Mouse (Mus musculus) limb, embryonic 14.5 days (tissue): Measurements from ENCODE around the gene 1810010H24Rik. TPM values are rescaled to one million over a fixed set of nuclear protein-coding genes. Genes with fewer than 3 reads are reported as not detected.
"Not testable (repeated sequence)": the region's sequence is repeated elsewhere in the genome, so short reads cannot be mapped to it uniquely, and the experiment has no call there.

Source experiments
- ATAC-seq: fragments of 200-750 bp; cut with Nextera tagmentation; 2 replicates; pipeline ENCODE4 v1.8.0; 2017; ENCODE audit warnings: low read depth, moderate number of reproducible peaks, moderate TSS enrichment; ENCODE audit not compliant: low FRiP score
- DNase-seq: peaks from one replicate; pipeline ENCODE4 v3.0.0-alpha.2; 2015; ENCODE audit warnings: low spot score
- H3K27ac ChIP-seq: fragments of 300-500 bp; sonication (generic); replicated peaks from 2 replicates; pipeline ENCODE4 v1.5.1; 2014; ENCODE audit warnings: low read depth, mild to moderate bottlenecking, low read length, moderate library complexity, mixed read lengths
- H3K27me3 ChIP-seq: fragments of 300-500 bp; sonication (generic); 2 replicates; pipeline ENCODE4 v1.6.1; 2014; ENCODE audit warnings: low read length, mixed read lengths; ENCODE audit not compliant: control insufficient read depth, insufficient read depth
- H3K36me3 ChIP-seq: fragments of 300-500 bp; sonication (generic); 2 replicates; pipeline ENCODE4 v1.6.1; 2014; ENCODE audit warnings: mild to moderate bottlenecking, low read length, moderate library complexity, mixed read lengths; ENCODE audit not compliant: control insufficient read depth, insufficient read depth
- H3K4me1 ChIP-seq: fragments of 300-500 bp; sonication (generic); 2 replicates; pipeline ENCODE4 v1.6.1; 2014; ENCODE audit warnings: antibody characterized with exemption, low read length, mixed read lengths; ENCODE audit not compliant: control insufficient read depth, insufficient read depth
- H3K4me2 ChIP-seq: fragments of 300-500 bp; sonication (generic); replicated peaks from 2 replicates; pipeline ENCODE4 v1.6.1; 2014; ENCODE audit warnings: low read depth, mild to moderate bottlenecking, low read length, moderate library complexity; ENCODE audit not compliant: severe bottlenecking
- H3K4me3 ChIP-seq: fragments of 300-500 bp; sonication (generic); replicated peaks from 2 replicates; pipeline ENCODE4 v1.5.1; 2014; ENCODE audit warnings: low read length
- H3K9ac ChIP-seq: fragments of 300-500 bp; sonication (generic); 2 replicates; pipeline ENCODE4 v1.6.1; 2014; ENCODE audit warnings: mild to moderate bottlenecking, low read depth, low read length, moderate library complexity; ENCODE audit not compliant: severe bottlenecking
- H3K9me3 ChIP-seq: fragments of 300-500 bp; sonication (generic); 2 replicates; pipeline ENCODE4 v1.6.1; 2016; ENCODE audit warnings: low read length; ENCODE audit not compliant: control insufficient read depth
- POLR2A ChIP-seq: fragments of 200-500 bp; IDR thresholded peaks from 2 replicates; pipeline ENCODE4 v1.8.0; 2012; ENCODE audit warnings: inconsistent platforms, mild to moderate bottlenecking, moderate library complexity, borderline replicate concordance; ENCODE audit not compliant: insufficient read depth, insufficient read length; ENCODE audit errors: extremely low read depth
- WGBS: fragments of 180-500 bp; shearing (Covaris S2); extraction: QIAGEN DNeasy Blood & Tissue Kit; methylation state at CpG from one replicate; pipeline ENCODE4 v1.1.7; 2014; 5-methylcytosine and 5-hydroxymethylcytosine counted together
- polyA plus RNA-seq, 2 experiments: library from polyadenylated mRNA; depleted of rRNA in 1 of 2; stranded (reverse) in 1 of 2; unstranded in 1 of 2; fragments of >200 nt; fragmentation: Nextera tagmentation in 1 of 2; extraction: Ambion mirVana in 1 of 2; gene quantifications; 2 replicates each; pipeline versions ENCODE4 v1.2.1 to v1.2.3; 2012 to 2014

The 1810010H24Rik gene
- polyA plus RNA-seq, 2 experiments = 2.3 to 2.6 TPM

DNA sequence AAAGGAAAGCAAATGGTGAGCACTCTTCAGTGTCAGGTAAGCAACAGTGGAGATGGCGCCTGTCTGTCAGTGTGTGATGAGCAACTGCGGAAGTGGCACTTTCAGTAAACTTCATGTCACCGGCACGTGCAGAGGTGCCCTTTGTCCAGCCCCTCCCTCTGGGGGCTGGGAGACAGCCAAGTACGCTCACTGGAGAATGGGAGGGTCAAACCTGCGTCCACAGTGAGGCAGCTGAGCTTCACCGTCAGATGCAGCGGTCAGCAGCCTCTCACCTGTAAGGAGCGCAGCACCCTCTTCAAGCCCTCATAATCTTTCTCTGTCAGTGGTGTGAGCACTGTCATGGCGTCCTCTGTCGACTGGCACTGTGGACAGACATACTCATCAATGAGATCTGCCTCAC is 17.9 kb downstream of the 1810010H24Rik start:
- H3K36me3 ChIP-seq = peaks cover 91% of the 10 kb centered on the region
- no peaks in the 10 kb centered on the region for H3K9me3 ChIP-seq
- no peaks in the 10 kb centered on the region for H3K27me3 ChIP-seq
- 93% methylated on average over 11 of the region's 11 CpGs for WGBS
- no peak for TF ChIP-seq POLR2A
- H3K4me1 ChIP-seq = no peaks in the 10 kb centered on the region
- no peak overlapping the region for H3K4me3 ChIP-seq
- DNase-seq (no peak), ATAC-seq (no peak)
- H3K4me2 ChIP-seq = no peak overlapping the region
- no peak overlapping the region for H3K9ac ChIP-seq
- no peak overlapping the region for H3K27ac ChIP-seq

DNA sequence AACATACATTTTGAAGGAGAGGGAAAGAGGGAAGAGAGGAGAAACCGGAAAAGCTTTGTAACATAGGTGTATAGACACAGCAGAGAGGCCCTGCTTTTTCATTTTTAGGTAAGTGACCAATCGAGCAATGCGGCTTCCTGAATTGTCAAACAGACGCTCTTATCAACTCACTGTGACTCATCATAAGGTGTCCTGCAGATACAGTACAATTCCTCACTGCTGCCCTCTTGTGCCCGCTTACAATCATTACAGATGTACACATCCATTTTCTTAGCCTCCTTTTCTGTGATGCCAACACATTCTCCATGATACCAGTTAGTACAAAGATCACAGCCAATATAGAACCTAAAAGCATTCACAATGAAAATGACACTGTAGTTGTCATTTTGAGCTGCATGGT is 18.8 kb downstream of the 1810010H24Rik start:
- H3K27ac ChIP-seq = no peak overlapping the region
- H3K9ac ChIP-seq = no peak overlapping the region
- TF ChIP-seq POLR2A = no peak
- H3K4me2 ChIP-seq = no peak overlapping the region
- ATAC-seq = no peak
- H3K9me3 ChIP-seq = no peaks in the 10 kb centered on the region
- no peaks in the 10 kb centered on the region for H3K27me3 ChIP-seq
- H3K4me3 ChIP-seq = no peak overlapping the region
- peaks cover 82% of the 10 kb centered on the region for H3K36me3 ChIP-seq
- peak; percentile 84 for DNase-seq
- H3K4me1 ChIP-seq = no peaks in the 10 kb centered on the region
- WGBS = 61% methylated on average over 5 of the region's 5 CpGs

DNA sequence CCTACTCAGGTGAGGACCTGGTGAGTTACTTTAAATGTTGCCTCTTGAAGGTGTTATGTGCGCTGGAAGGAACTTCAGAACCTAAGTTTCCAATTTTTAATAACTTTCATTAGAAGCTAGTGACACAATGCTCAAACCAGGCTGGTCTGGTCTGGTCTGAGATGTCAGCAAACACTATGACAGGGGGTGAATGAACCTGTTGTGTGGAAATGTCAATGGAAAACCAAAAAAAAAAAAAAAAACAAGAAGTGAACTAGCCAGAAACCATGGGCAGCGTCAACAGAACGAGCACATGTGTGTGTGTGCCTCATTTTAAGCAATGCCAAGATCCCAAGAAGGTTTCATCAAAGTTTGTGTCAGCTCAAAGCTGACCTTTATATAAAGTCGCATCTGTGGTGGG is 20.1 kb downstream of the 1810010H24Rik start:
- DNase-seq (no peak), ATAC-seq (no peak)
- Histone ChIP-seq H3K4me3 (no peak overlapping the region), H3K36me3 (peaks cover 69% of the 10 kb centered on the region), H3K9ac (no peak overlapping the region), H3K9me3 (no peaks in the 10 kb centered on the region), H3K27ac (no peak overlapping the region), H3K4me1 (no peaks in the 10 kb centered on the region), H3K4me2 (no peak overlapping the region), H3K27me3 (no peaks in the 10 kb centered on the region)
- TF ChIP-seq POLR2A = no peak
- 97% methylated on average over 4 of the region's 4 CpGs for WGBS

DNA sequence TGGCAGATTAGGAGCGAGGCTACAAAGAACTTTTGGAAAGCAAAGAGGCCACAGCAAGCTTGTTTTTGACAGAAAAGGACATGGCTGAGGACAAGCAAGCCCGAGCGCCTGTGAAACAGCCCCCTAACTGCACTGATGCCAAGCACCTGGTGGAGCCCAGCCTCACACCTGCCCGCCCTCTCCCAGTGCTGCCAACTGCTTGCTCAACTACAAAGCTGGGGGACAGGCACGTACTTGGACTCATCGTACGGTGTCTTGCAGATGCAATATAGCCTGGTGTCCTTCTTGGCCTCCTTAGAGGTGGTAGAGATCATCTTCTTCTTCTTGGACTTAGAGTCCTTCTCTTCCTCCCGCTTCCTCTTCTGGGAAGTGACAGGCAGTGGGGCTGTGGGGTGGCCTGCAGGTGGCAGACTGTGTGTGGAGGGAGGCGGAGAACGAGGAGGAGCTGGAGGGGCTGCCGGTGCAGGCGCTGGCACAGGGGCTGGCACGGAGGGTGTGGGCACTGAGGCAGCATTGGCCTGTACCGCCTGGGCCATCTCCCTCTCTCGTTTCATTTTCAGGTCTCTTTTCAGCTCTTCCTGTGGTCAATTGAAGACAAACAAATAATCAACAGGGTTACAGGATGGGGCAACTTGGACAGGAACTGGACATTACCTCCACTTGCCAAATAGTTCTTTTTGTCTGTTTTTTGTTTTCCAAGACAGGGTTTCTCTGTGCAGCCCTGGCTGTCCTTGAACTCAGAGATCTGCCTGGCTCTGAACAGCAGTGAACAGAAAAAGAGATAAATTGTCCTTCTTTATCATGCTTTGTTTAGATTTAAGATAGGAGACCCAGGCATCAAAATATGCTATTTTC is 21.5 kb downstream of the 1810010H24Rik start:
- ATAC-seq = no peak
- Histone ChIP-seq H3K4me1 (no peaks in the 10 kb centered on the region), H3K4me2 (no peak overlapping the region), H3K4me3 (no peak overlapping the region), H3K36me3 (peaks cover 65% of the 10 kb centered on the region), H3K9me3 (no peaks in the 10 kb centered on the region), H3K9ac (no peak overlapping the region), H3K27ac (no peak overlapping the region), H3K27me3 (no peaks in the 10 kb centered on the region)
- TF ChIP-seq POLR2A = no peak
- DNase-seq = no peak
- WGBS = 91% methylated on average over 15 of the region's 15 CpGs

DNA sequence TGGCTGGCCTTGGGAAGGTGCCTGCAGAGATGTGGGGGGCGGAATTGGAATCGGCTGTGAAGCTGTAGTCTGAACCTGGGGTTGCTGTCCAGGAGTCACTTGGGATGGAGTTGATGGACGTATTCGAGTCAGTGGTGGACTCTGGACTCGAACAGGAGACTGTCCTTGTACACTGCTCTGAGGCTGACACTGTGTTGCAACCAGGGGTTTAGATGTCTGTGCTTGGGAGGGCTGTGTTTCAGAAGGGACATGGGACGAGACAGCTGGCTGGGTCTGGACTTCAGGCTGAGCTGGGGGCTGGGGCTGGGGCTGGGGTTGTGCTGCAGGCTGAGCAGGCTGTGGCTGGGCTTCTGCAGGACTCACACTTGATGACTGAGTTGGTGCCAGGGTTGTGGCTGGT is 29.4 kb downstream of the 1810010H24Rik start:
- H3K36me3 ChIP-seq = peaks cover 85% of the 10 kb centered on the region
- H3K4me1 ChIP-seq = no peaks in the 10 kb centered on the region
- H3K9me3 ChIP-seq = no peaks in the 10 kb centered on the region
- ATAC-seq = no peak
- H3K9ac ChIP-seq = no peak overlapping the region
- no peak for DNase-seq
- no peak for TF ChIP-seq POLR2A
- 97% methylated on average over 6 of the region's 6 CpGs for WGBS
- no peak overlapping the region for H3K27ac ChIP-seq
- no peak overlapping the region for H3K4me3 ChIP-seq
- no peak overlapping the region for H3K4me2 ChIP-seq
- no peaks in the 10 kb centered on the region for H3K27me3 ChIP-seq

DNA sequence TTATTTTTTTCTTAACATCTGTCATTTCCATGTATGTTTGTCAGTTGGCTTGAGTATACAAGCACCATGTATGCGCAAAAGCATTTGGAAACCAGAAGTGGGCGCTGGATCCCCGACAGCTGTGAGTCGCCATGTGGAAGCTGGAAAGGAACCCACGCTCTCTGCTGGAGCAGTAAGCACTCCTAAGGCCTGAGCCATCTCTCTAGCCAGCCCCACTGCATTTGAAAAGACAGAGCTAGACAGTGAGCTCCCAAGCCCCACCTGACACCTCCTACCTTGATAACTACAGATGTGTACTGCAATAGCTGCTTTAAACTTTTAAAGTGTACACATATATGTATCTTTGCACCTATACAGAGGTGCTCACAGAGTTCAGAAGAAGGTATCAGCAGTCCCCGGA is 31.9 kb downstream of the 1810010H24Rik start:
- WGBS = 89% methylated on average over 6 of the region's 6 CpGs
- no peaks in the 10 kb centered on the region for H3K9me3 ChIP-seq
- DNase-seq (no peak), ATAC-seq (no peak)
- H3K4me3 ChIP-seq = no peak overlapping the region
- no peak overlapping the region for H3K4me2 ChIP-seq
- H3K9ac ChIP-seq = no peak overlapping the region
- no peak for TF ChIP-seq POLR2A
- no peaks in the 10 kb centered on the region for H3K27me3 ChIP-seq
- no peak overlapping the region for H3K27ac ChIP-seq
- H3K36me3 ChIP-seq = peaks cover 95% of the 10 kb centered on the region
- H3K4me1 ChIP-seq = no peaks in the 10 kb centered on the region

DNA sequence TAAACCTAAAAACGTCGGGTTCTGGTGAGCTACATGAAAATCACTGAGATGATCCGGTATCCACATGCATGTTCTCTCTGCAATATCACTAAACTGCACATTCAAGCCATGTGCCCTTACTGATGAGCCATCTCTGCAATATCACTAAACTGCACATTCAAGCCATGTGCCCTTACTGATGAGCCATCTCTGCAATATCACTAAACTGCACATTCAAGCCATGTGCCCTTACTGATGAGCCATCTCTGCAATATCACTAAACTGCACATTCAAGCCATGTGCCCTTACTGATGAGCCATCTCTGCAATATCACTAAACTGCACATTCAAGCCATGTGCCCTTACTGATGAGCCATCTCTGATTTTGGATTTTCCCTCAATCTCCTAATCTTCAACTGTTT is 34.2 kb downstream of the 1810010H24Rik start:
- H3K4me2 ChIP-seq, ATAC-seq, H3K9ac ChIP-seq, H3K4me1 ChIP-seq, H3K27me3 ChIP-seq, H3K9me3 ChIP-seq, DNase-seq, H3K4me3 ChIP-seq, H3K27ac ChIP-seq: not testable (repeated sequence)
- WGBS = 93% methylated on average over 3 of the region's 3 CpGs
- peaks cover 88% of the 10 kb centered on the region for H3K36me3 ChIP-seq
